Mouse (Mus musculus) stomach, postnatal 0 days (tissue): ENCODE data around the gene Kctd21.

Experiments used
- CTCF ChIP-seq: IDR thresholded peaks from 2 replicates; pipeline ENCODE4 v1.5.1; 2016; ENCODE audit warnings: antibody characterized with exemption, low read depth, mild to moderate bottlenecking, moderate library complexity
- EP300 ChIP-seq: optimal IDR thresholded peaks from 2 replicates; pipeline ENCODE3; 2016; ENCODE audit warnings: antibody characterized with exemption

DNA sequence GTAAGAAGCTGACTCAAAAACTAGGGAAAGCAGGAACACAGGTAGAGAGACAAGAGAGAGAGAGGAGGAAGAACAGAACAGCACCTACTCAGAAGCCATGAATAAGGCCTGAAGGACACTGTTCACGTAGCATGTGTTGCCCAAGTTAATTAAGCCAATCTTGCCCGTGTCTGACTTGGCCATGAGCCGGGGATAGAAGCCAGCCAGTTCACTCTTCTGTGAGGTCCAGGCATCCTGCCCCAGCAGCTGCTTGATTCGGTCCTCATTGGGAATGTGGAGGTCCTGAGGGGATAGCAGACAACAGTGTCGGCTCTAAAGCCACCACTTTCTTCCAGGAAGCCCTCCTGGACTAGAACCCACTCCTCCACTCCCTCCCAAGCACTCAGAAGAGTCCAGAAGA is 17.5 kb upstream of the Kctd21 start:
- TF ChIP-seq CTCF (no peak), EP300 (no peak)
